Mouse (Mus musculus) large intestine, adult 2 months (tissue): ENCODE measurements around the gene C2cd4d. TPM values are rescaled to one million over a fixed set of nuclear protein-coding genes. Genes with fewer than 3 reads are reported as not detected.

Experiments
- DNase-seq: peaks from one replicate; pipeline ENCODE4 v3.0.0-alpha.2; 2012; ENCODE audit warnings: low read depth, low spot score
- WGBS: fragments of 180-500 bp; shearing (Covaris S2); methylation state at CpG from one replicate; pipeline ENCODE4 v1.1.7; 2018; 5-methylcytosine and 5-hydroxymethylcytosine counted together
- polyA plus RNA-seq: library from polyadenylated mRNA; depleted of rRNA; stranded (reverse); fragments of >200 nt; gene quantifications from 2 replicates; pipeline ENCODE4 v1.2.3, GENCODE M21; 2012

The C2cd4d gene
- polyA plus RNA-seq, 1 experiment, result 0.31 TPM

GRCm38 (mm10) chr3:94375146-94375545 is 12.9 kb downstream of the C2cd4d start:
- 57% methylated on average over 2 of the region's 2 CpGs for WGBS
- DNase-seq, result no peak

GRCm38 (mm10) chr3:94375861-94376260 is 13.6 kb downstream of the C2cd4d start:
- DNase-seq, result no peak
- 76% methylated on average over 5 of the region's 5 CpGs for WGBS

- 28% methylated on average over 13 of the region's 13 CpGs for WGBS
These were observed 15.0 kb downstream of the C2cd4d start for GRCm38 (mm10) chr3:94377028-94377923.

GRCm38 (mm10) chr3:94379831-94380510 is 17.7 kb downstream of the C2cd4d start:
- DNase-seq, result no peak
- WGBS, result 51% methylated on average over 9 of the region's 9 CpGs

More at GRCm38 (mm10) chr3:94377028-94377923, 15.0 kb downstream of the C2cd4d start:
- DNase-seq, result no peak

- WGBS, result 77% methylated on average over 5 of the region's 5 CpGs
These were observed 20.1 kb downstream of the C2cd4d start for GRCm38 (mm10) chr3:94382308-94382707.

GRCm38 (mm10) chr3:94383476-94383875 is 21.2 kb downstream of the C2cd4d start:
- WGBS, result 64% methylated on average over 3 of the region's 3 CpGs
- no peak for DNase-seq

More at GRCm38 (mm10) chr3:94382308-94382707, 20.1 kb downstream of the C2cd4d start:
- no peak for DNase-seq

GRCm38 (mm10) chr3:94386671-94387070 is 24.4 kb downstream of the C2cd4d start:
- no peak for DNase-seq
- WGBS, result 67% methylated on average over 4 of the region's 4 CpGs

GRCm38 (mm10) chr3:94387391-94387790 is 25.2 kb downstream of the C2cd4d start:
- WGBS, result 86% methylated on average over 10 of the region's 10 CpGs
- DNase-seq, result no peak

- DNase-seq, result no peak
- 81% methylated on average over 5 of the region's 5 CpGs for WGBS
These were observed 25.8 kb downstream of the C2cd4d start for GRCm38 (mm10) chr3:94388047-94388446.

GRCm38 (mm10) chr3:94389420-94389819 is 27.2 kb downstream of the C2cd4d start:
- WGBS, result 95% methylated on average over 16 of the region's 16 CpGs
- no peak for DNase-seq

- WGBS, result 84% methylated on average over 5 of the region's 5 CpGs
- no peak for DNase-seq
These were observed 28.8 kb downstream of the C2cd4d start for GRCm38 (mm10) chr3:94391001-94391400.

- 77% methylated on average over 2 of the region's 2 CpGs for WGBS
- DNase-seq, result no peak
These were observed 29.9 kb downstream of the C2cd4d start for GRCm38 (mm10) chr3:94392128-94392527.

GRCm38 (mm10) chr3:94393049-94393448 is 30.8 kb downstream of the C2cd4d start:
- DNase-seq, result no peak
- WGBS, result 75% methylated on average over 4 of the region's 4 CpGs

GRCm38 (mm10) chr3:94396336-94396735 is 34.1 kb downstream of the C2cd4d start:
- DNase-seq, result no peak
- WGBS, result 73% methylated on average over 1 of the region's 1 CpGs

GRCm38 (mm10) chr3:94396851-94397250 is 34.6 kb downstream of the C2cd4d start:
- WGBS, result 80% methylated on average over 4 of the region's 4 CpGs

GRCm38 (mm10) chr3:94398217-94398616 is 36.0 kb downstream of the C2cd4d start, which contains the start of gene Lingo4:
TSS of gene Lingo4 (plus strand) at chr3:94398517.
- no peak for DNase-seq
- WGBS, result 72% methylated on average over 6 of the region's 6 CpGs

More at GRCm38 (mm10) chr3:94396851-94397250, 34.6 kb downstream of the C2cd4d start:
- DNase-seq, result no peak

- DNase-seq, result no peak
- 6% methylated on average over 20 of the region's 20 CpGs for WGBS
These were observed 36.8 kb downstream of the C2cd4d start for GRCm38 (mm10) chr3:94398943-94399481.

GRCm38 (mm10) chr3:94399663-94400310 is 37.5 kb downstream of the C2cd4d start:
- DNase-seq, result no peak
- 47% methylated on average over 5 of the region's 5 CpGs for WGBS

GRCm38 (mm10) chr3:94402451-94402850 is 40.2 kb downstream of the C2cd4d start:
- 68% methylated on average over 8 of the region's 8 CpGs for WGBS
- no peak for DNase-seq
